Mouse (Mus musculus): ENCODE results near the gene Srcin1. TPM values are rescaled to one million over a fixed set of nuclear protein-coding genes. Genes with fewer than 3 reads are reported as not detected.

The Srcin1 gene
- polyA plus RNA-seq, 1 experiment from 2014 or later, result 0.64 TPM

- Histone ChIP-seq H3K27ac (ENCODE audit: low read length) (no peak overlapping the region), H3K27me3 (ENCODE audit: control insufficient read depth, insufficient read depth, low read length) (peaks cover 19% of the 10 kb centered on the region), H3K4me1 (ENCODE audit: control insufficient read depth, insufficient read depth, low read length) (peaks cover 14% of the 10 kb centered on the region), H3K4me3 (ENCODE audit: low read depth, low read length) (no peak overlapping the region), H3K4me2 (replicated peaks; ENCODE audit: low read depth, low read length) (no peak overlapping the region), H3K9me3 (ENCODE audit: control insufficient read depth, low read depth, low read length) (no peaks in the 10 kb centered on the region), H3K9ac (replicated peaks; ENCODE audit: low read depth, low read length) (no peak overlapping the region), H3K36me3 (ENCODE audit: control insufficient read depth, insufficient read depth, low read length) (no peaks in the 10 kb centered on the region)
- peak; percentile 77 for ATAC-seq (ENCODE audit: insufficient number of reproducible peaks, insufficient read depth, low FRiP score, low read depth)
- 8% methylated on average over 8 of the region's 8 CpGs for WGBS
Measured at GRCm38 (mm10) chr11:97568729-97569128, 7.3 kb downstream of the Srcin1 start.

DNA sequence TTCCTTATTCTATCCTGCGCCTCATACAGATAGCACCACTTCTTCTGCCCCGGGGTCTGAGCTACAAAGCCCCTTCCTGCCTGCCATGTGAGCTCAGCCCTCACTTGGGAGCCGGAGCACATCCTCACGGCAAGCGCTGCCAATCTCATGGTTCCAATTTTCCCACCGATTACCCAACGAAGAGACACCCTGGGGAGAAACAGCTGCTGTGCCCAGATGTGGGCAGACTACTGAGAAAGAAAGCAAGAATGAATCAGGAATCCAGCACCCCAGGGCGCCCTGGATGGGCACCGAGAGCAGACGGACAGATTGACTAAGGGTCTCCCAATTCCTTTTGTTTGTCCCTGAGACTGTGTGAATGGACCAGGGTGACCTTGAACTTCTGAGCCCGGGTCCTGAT, 8.5 kb downstream of the Srcin1 start:
- WGBS, result 26% methylated on average over 11 of the region's 11 CpGs

DNA sequence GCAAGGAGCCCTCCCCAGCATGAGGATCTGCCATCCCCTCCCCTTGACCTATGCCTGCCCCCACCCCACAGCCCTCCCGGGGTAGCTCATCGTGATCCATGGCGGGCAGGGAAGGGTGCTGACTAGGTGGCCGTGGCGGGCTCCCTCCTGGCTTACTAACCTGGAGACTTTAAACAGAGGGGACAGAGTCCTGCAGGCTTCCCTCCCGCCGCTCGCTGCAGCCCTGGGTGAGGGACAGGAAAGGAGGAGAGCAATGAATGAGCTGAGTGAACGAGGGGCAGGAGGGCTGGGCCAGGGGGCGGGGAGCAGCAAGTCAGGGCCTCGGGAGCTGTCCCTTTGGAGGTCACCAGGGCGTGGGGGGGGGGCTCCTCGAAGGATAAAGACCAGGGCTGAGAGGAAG, 9.4 kb downstream of the Srcin1 start:
- no peak for ATAC-seq (ENCODE audit: insufficient number of reproducible peaks, insufficient read depth, low FRiP score, low read depth)
- Histone ChIP-seq H3K27ac (ENCODE audit: low read length) (no peak overlapping the region), H3K4me2 (replicated peaks; ENCODE audit: low read depth, low read length) (no peak overlapping the region), H3K36me3 (ENCODE audit: control insufficient read depth, insufficient read depth, low read length) (no peaks in the 10 kb centered on the region), H3K9me3 (ENCODE audit: control insufficient read depth, low read depth, low read length) (no peaks in the 10 kb centered on the region), H3K9ac (replicated peaks; ENCODE audit: low read depth, low read length) (no peak overlapping the region), H3K4me3 (ENCODE audit: low read depth, low read length) (no peak overlapping the region), H3K27me3 (ENCODE audit: control insufficient read depth, insufficient read depth, low read length) (peaks cover 6% of the 10 kb centered on the region; the same call in 1 of the 2 replicates), H3K4me1 (ENCODE audit: control insufficient read depth, insufficient read depth, low read length) (peaks cover 14% of the 10 kb centered on the region)
- 6% methylated on average over 13 of the region's 13 CpGs for WGBS

More for the DNA sequence above, 8.5 kb downstream of the Srcin1 start:
- Histone ChIP-seq H3K4me3 (ENCODE audit: low read depth, low read length) (no peak overlapping the region), H3K36me3 (ENCODE audit: control insufficient read depth, insufficient read depth, low read length) (no peaks in the 10 kb centered on the region), H3K27me3 (ENCODE audit: control insufficient read depth, insufficient read depth, low read length) (peaks cover 6% of the 10 kb centered on the region), H3K4me1 (ENCODE audit: control insufficient read depth, insufficient read depth, low read length) (peaks cover 14% of the 10 kb centered on the region), H3K9ac (replicated peaks; ENCODE audit: low read depth, low read length) (no peak overlapping the region), H3K27ac (ENCODE audit: low read length) (no peak overlapping the region), H3K4me2 (replicated peaks; ENCODE audit: low read depth, low read length) (no peak overlapping the region), H3K9me3 (ENCODE audit: control insufficient read depth, low read depth, low read length) (no peaks in the 10 kb centered on the region)
- ATAC-seq (ENCODE audit: insufficient number of reproducible peaks, insufficient read depth, low FRiP score, low read depth), result no peak

- no peak overlapping the region for H3K27ac ChIP-seq (ENCODE audit: low read length)
- H3K27me3 ChIP-seq (ENCODE audit: control insufficient read depth, insufficient read depth, low read length), result peaks cover 6% of the 10 kb centered on the region; the same call in 1 of the 2 replicates
- no peaks in the 10 kb centered on the region for H3K9me3 ChIP-seq (ENCODE audit: control insufficient read depth, low read depth, low read length)
- no peak for ATAC-seq (ENCODE audit: insufficient number of reproducible peaks, insufficient read depth, low FRiP score, low read depth)
- peaks cover 13% of the 10 kb centered on the region for H3K4me1 ChIP-seq (ENCODE audit: control insufficient read depth, insufficient read depth, low read length)
- no peaks in the 10 kb centered on the region for H3K36me3 ChIP-seq (ENCODE audit: control insufficient read depth, insufficient read depth, low read length)
- no peak overlapping the region for H3K4me3 ChIP-seq (ENCODE audit: low read depth, low read length)
- 39% methylated on average over 14 of the region's 14 CpGs for WGBS
- H3K9ac ChIP-seq (replicated peaks; ENCODE audit: low read depth, low read length), result no peak overlapping the region
- H3K4me2 ChIP-seq (replicated peaks; ENCODE audit: low read depth, low read length), result no peak overlapping the region
Measured at GRCm38 (mm10) chr11:97563730-97564129, 12.3 kb downstream of the Srcin1 start.

- Histone ChIP-seq H3K9me3 (ENCODE audit: control insufficient read depth, low read depth, low read length) (no peaks in the 10 kb centered on the region), H3K4me1 (ENCODE audit: control insufficient read depth, insufficient read depth, low read length) (peaks cover 13% of the 10 kb centered on the region), H3K4me2 (replicated peaks; ENCODE audit: low read depth, low read length) (no peak overlapping the region), H3K27ac (ENCODE audit: low read length) (no peak overlapping the region), H3K9ac (replicated peaks; ENCODE audit: low read depth, low read length) (no peak overlapping the region), H3K4me3 (ENCODE audit: low read depth, low read length) (no peak overlapping the region), H3K27me3 (ENCODE audit: control insufficient read depth, insufficient read depth, low read length) (peaks cover 6% of the 10 kb centered on the region; the same call in 1 of the 2 replicates), H3K36me3 (ENCODE audit: control insufficient read depth, insufficient read depth, low read length) (no peaks in the 10 kb centered on the region)
- no peak for ATAC-seq (ENCODE audit: insufficient number of reproducible peaks, insufficient read depth, low FRiP score, low read depth)
- WGBS, result 40% methylated on average over 3 of the region's 3 CpGs
Measured at GRCm38 (mm10) chr11:97562536-97562935, 13.4 kb downstream of the Srcin1 start.

- 42% methylated on average over 17 of the region's 17 CpGs for WGBS
- Histone ChIP-seq H3K27me3 (ENCODE audit: control insufficient read depth, insufficient read depth, low read length) (peaks cover 6% of the 10 kb centered on the region; the same call in 1 of the 2 replicates), H3K9me3 (ENCODE audit: control insufficient read depth, low read depth, low read length) (no peaks in the 10 kb centered on the region), H3K9ac (replicated peaks; ENCODE audit: low read depth, low read length) (no peak overlapping the region), H3K36me3 (ENCODE audit: control insufficient read depth, insufficient read depth, low read length) (no peaks in the 10 kb centered on the region), H3K4me1 (ENCODE audit: control insufficient read depth, insufficient read depth, low read length) (0 out of 2 replicates have a peak, but pooled peaks cover 4% of the 10 kb centered on the region), H3K27ac (ENCODE audit: low read length) (no peak overlapping the region), H3K4me3 (ENCODE audit: low read depth, low read length) (no peak overlapping the region), H3K4me2 (replicated peaks; ENCODE audit: low read depth, low read length) (no peak overlapping the region)
- no peak for ATAC-seq (ENCODE audit: insufficient number of reproducible peaks, insufficient read depth, low FRiP score, low read depth)
Measured at GRCm38 (mm10) chr11:97560210-97560963, 15.6 kb downstream of the Srcin1 start.

DNA sequence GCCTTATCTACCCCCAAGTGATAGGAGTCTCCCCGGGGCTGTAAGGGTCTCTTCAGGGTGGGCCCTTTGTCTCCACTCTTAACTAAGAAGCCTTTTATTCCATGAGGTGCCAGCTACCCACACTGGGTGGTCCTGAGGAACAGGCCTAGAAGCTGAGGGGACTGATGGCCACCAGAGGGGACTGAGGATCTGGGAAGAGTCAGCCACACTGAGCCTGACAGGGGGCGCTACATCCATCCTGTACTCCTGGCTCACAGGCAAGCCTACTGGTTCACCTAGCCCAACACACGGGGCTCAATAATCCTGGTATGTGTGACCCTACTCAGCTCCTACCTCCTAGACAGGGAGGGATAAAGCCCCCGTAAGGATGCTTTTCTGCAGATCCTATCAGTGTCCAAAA, 16.4 kb downstream of the Srcin1 start:
- H3K36me3 ChIP-seq (ENCODE audit: control insufficient read depth, insufficient read depth, low read length), result no peaks in the 10 kb centered on the region
- H3K4me3 ChIP-seq (ENCODE audit: low read depth, low read length), result no peak overlapping the region
- no peaks in the 10 kb centered on the region for H3K9me3 ChIP-seq (ENCODE audit: control insufficient read depth, low read depth, low read length)
- no peak overlapping the region for H3K4me2 ChIP-seq (replicated peaks; ENCODE audit: low read depth, low read length)
- 47% methylated on average over 4 of the region's 4 CpGs for whole genome bisulfite sequencing
- no peak overlapping the region for H3K27ac ChIP-seq (ENCODE audit: low read length)
- ATAC-seq (ENCODE audit: insufficient number of reproducible peaks, insufficient read depth, low FRiP score, low read depth), result no peak
- no peak overlapping the region for H3K9ac ChIP-seq (replicated peaks; ENCODE audit: low read depth, low read length)
- H3K4me1 ChIP-seq (ENCODE audit: control insufficient read depth, insufficient read depth, low read length), result 0 out of 2 replicates have a peak, but pooled peaks cover 4% of the 10 kb centered on the region
- H3K27me3 ChIP-seq (ENCODE audit: control insufficient read depth, insufficient read depth, low read length), result no peaks in the 10 kb centered on the region

GRCm38 (mm10) chr11:97557885-97558284, 18.1 kb downstream of the Srcin1 start:
- 61% methylated on average over 4 of the region's 4 CpGs for WGBS
- Histone ChIP-seq H3K9me3 (ENCODE audit: control insufficient read depth, low read depth, low read length) (no peaks in the 10 kb centered on the region), H3K4me3 (ENCODE audit: low read depth, low read length) (no peak overlapping the region), H3K27ac (ENCODE audit: low read length) (no peak overlapping the region), H3K27me3 (ENCODE audit: control insufficient read depth, insufficient read depth, low read length) (no peaks in the 10 kb centered on the region), H3K9ac (replicated peaks; ENCODE audit: low read depth, low read length) (no peak overlapping the region), H3K4me1 (ENCODE audit: control insufficient read depth, insufficient read depth, low read length) (0 out of 2 replicates have a peak, but pooled peaks cover 4% of the 10 kb centered on the region), H3K4me2 (replicated peaks; ENCODE audit: low read depth, low read length) (no peak overlapping the region), H3K36me3 (ENCODE audit: control insufficient read depth, insufficient read depth, low read length) (no peaks in the 10 kb centered on the region)
- ATAC-seq (ENCODE audit: insufficient number of reproducible peaks, insufficient read depth, low FRiP score, low read depth), result no peak
